Mouse (Mus musculus) MEL-GATA-1-ER (cell line): ENCODE data around the gene Meis2.

Source experiments
- DNase-seq: peaks from one replicate; pipeline ENCODE4 v3.0.0-alpha.2; 2012; ENCODE audit warnings: low read depth; ENCODE audit errors: extremely low read depth

Meis2 gene

DNA sequence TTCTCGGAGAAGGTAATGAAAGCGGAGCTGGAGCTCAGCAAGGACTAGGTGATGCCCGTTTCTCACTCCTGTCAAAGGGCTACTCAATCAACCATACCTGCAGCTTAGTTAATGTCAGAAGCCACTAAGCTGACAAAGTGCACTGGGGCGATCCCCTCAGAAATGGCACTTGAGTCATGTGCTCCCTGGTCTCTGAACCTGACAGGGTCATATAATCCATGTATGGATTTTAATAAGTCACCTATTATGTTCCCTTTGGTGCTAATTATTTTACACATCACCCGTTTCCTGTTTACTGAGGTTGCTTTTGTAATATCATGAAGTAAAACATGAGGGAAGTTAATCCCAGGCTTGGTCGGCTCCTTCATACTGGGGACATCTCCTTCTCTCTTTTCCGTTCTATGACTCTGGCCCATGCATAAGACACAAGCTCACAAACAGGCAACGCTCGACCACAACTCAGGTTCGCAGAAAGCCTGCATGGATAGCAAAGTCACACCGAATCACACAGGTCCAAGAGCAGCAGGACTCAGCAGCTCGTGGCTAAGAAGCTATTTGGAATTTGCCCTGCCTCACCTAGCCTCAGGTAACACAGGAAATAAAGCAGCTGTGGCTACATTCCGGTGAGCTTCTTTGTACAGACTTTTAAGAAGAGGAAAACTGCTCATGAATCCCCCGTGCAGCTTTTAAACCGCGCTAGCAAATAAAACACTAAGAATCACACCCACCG lies 153.6 kb downstream of the Meis2 start:
- no peak for DNase-seq

DNA sequence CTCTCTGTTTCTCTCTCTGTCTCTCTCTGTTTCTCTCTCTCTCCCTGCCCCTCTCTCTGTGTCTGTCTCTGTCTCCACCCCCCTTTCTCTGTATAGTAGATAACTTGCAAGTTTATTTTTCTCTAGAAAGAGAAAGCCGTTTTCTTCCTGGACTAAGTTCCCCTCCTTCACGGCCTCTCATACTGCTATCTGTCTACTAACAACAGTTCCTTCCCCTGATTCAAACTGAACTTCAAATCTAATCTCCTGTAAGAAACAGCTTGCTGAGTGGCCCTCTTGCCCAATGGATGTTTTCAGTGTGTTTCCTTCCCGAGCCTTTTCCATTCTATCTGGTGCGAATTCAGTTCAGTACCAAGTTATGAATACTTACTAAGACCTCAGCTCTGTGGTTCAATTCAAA lies 155.4 kb downstream of the Meis2 start:
- peak; percentile 44 for DNase-seq

DNA sequence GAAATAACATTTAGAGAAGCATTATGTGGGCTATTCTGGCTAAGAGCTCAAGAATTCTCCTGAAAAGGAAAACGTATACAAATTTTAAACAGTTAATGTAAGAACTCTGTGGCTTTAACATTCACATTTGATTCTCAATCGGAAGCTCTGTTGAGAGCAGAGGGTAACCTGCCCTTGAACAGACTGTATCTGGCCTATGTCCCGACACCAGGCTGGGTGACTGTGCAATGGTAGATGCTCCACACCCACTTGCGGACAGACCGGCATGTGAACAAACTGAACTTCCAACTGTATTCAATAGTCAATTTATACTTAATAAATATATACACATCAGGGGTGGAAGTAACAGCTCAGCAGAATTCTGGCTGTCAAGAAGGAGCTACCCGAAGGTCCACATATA lies 164.6 kb downstream of the Meis2 start:
- no peak for DNase-seq

DNA sequence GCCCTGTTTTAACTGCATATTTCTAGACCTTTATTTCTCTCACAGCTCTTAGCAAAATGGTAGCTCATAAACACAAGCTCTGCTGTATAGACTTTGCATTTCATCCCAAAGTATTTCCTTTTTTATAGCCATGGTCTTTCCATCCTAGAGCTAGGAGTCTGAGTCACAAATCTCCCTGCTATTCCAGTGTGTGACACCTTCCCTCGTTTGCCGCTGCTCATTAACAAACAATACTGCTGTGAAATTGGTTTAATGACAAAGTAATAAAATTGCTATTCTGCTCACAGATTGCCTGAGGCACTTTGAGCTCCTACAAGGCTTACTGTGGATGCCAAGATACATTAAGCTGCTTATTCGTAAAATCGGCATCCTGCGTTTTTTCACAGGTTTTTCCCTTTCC lies 168.1 kb downstream of the Meis2 start:
- no peak for DNase-seq

DNA sequence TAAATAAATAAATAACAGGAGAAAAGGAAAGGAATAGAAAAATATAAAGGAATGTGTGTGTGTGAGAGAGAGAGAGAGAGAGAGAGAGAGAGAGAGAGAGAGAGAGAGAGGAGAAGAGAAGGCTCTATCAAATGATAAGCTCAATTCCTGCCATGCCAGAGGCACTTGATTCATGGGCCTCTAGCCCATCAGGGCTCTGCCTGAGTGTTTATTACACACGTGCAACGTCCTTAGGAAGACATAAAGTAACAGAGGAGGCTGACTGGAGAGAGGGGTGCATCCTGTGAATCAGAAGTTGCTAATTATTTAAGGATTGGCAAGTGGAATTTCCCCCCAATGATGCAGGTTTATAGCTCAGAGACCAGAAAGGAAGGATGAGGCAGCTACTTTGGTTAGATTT lies 168.6 kb downstream of the Meis2 start:
- DNase-seq, result no peak

DNA sequence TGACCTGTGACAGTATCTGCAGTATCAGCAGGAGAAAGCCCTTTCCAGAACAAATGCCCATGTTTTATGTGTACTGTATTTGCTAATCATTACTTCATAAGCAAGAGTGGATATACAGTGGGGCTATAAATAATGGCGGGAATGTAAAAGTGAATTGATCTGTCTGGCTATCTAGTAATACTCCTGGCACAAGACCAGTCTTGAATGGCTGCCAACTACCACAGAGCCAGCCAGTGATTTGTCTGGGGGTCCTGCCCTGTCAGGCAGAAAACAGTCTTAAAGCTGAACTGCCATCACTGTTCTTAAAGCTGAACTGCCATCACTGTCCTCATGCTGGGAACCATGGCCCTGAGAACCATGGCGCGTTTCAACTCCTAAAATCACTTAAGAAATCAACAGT lies 169.9 kb downstream of the Meis2 start:
- no peak for DNase-seq

DNA sequence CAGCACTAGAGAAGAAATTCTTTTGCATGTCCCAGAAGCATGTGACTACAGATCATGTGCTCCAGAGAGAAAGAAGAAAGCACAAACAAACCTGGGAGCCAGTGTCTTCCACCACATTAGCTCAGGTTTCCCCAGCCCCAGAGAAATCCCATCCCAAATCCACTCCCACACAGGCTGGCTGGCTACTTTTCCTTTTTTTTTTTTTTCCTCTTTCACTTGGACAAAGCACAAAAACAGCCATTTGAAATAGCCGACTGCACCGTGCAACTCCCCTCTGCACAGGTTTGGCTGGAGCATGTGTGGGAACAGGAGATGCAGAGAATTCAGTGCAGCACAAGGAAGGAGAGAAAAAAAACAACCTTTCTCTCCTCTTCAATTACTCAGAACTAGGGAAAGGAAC lies 170.4 kb downstream of the Meis2 start:
- no peak for DNase-seq

DNA sequence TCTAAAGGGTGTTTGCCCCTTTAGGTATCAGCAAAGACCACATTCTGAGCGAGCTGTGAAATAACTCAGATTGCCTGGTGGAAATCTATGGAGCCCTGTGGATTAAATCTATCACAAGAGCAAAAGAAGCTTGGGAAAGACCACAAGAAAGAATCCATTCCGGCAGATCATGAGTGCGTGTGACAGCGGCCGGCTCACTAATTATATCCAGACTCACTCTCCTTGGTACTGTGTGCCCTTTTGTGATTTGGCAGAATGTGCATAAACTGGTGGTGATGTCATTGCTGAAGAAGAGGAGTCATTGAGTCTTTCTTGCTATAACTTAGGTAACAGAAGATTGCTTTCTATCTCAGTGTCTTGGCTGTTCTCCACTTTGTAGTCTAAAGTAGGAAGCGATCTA lies 172.5 kb downstream of the Meis2 start:
- no peak for DNase-seq

DNA sequence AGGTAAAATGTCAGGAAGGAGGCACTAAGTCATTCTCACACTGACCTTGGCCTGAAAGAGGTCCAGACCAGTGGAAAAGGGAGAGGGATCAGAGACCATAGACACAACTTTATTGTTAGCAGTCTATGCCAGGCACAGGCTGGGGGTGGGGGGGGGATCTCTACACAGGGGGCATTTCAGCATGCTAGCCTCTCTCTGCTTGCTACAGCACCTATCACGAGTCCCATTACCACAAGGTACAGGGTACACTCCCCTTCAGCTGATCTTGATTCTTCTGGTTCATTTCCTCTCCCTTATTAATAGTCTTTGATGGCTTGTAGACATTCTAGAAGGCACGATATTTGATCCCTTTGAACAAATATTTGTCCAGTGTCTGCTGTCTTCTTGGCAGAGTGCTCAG lies 174.9 kb downstream of the Meis2 start:
- DNase-seq, result no peak

DNA sequence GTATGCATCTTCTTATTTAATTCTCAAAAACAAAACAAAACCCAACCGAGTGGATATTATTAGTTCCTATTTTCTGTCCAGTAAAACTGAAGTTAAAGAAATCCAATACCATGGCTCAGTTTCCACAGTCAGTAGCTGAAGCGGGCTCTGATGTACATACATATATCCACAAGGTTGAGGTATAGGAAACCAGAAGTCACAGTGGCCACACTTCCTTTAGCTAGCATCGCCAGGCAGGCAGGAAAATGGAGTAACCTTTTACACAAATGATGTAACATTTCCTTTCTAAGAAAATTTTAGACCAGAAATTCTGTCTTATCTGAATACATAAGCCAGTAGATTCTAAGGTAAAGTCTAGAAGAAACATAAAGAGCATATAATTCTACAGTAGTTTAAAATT lies 175.6 kb downstream of the Meis2 start:
- no peak for DNase-seq

DNA sequence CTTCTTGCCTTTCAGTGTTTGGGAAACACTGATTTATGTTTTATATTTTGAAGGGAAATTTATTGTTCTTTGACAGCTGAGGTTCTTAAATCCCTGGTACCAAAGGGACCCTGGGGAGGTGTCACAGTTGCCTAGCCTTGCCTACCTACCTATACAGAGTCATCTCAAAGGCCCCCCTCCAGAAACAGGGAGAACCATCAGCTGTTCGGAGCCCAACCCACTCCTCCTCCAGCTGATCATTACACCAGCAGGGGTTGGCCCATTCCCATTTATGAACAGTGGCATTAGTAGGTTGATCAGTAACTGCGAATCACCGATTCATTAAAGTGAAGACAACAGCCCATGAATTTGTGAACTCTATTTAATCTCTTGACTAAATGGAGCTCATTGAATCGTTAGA lies 176.4 kb downstream of the Meis2 start:
- no peak for DNase-seq

DNA sequence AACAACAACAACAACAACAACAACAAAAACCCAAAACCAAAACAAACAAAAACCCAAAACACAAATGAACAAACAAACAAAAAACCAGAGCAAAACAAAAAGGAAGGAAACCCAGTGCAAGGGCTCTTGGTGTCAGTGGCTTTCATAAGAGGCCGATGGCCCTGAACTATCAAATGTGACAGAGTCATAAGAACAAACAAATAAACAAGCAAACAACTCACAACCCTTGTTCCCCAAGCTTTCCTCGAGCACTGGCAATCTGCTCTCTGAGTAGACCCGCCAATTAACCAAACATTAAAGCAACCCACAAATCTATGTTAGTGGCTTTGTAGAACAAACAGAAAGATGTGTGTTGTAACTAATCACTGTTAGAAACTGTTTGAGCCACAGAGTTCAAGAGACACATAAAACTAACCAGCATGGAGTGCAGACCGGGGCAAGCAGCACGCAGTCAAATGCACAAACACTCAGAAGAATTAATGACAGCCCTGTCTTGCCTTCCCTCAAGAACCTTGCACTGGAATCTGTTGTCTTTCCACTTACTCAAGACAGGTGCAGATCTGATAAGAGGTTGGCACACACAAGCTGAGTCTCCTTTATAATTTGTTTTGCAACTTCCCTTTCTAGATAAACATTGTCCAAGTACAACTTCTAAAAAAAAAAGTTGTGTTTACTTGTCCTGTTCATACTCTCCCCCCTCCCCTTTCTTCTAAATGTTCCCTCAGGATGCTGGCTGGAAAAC lies 177.1 kb downstream of the Meis2 start:
- DNase-seq, result no peak

DNA sequence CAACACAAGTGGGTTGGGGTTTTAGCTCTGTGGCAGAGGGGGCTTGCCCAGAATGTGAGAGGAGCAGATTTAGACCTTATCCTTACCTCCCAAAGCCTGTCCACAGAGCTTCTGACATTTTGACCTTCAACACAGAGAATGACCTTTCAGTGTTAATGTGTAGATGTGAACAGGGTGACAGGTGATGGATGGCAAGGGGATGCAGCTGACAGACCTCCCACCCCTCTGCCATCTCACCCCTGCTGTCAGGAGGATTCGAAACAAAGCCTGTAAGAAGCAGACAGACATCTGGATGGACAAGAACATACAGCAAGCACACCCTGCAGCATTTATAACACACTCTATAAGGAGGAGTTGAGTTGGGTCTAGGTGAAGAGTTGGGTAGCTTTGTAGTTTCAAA lies 178.0 kb downstream of the Meis2 start:
- no peak for DNase-seq

DNA sequence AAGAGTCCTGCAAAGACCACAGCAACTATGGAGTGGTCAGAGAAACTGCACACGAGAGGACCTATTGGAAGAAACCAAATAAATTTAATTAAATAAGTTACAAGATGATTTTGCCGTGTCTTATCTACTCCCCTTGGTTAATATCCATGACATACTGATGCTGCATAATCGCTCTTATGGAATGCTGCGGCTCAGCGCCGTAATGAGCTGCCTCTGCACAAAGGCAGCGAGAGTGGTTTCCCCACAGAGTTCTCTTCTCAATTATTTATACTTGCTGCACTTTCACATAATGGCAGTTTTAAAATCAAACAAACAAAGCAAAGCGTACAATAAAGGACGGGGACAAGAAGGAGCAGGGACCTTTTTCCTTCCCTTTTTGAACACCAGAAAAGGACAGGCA lies 181.5 kb downstream of the Meis2 start:
- DNase-seq, result no peak

DNA sequence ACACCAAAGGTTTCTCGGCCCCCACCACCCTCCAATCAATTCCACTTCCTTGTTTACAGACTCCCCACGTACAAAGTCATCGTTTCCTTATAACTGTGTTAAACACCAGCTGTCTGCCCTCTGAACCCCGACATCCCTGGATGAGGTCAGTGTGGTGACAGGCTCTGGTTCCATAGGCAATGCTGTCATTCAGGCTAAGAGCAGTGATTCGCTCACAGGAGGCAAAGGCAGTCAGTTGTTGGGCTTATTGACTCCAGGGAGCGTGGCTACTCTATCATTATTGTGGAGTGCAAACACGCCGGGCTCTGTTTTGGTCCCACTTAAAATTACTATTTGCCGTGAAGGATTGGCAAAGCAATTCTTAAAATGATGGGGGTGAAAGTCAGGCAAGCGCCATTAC lies 182.1 kb downstream of the Meis2 start:
- no peak for DNase-seq

DNA sequence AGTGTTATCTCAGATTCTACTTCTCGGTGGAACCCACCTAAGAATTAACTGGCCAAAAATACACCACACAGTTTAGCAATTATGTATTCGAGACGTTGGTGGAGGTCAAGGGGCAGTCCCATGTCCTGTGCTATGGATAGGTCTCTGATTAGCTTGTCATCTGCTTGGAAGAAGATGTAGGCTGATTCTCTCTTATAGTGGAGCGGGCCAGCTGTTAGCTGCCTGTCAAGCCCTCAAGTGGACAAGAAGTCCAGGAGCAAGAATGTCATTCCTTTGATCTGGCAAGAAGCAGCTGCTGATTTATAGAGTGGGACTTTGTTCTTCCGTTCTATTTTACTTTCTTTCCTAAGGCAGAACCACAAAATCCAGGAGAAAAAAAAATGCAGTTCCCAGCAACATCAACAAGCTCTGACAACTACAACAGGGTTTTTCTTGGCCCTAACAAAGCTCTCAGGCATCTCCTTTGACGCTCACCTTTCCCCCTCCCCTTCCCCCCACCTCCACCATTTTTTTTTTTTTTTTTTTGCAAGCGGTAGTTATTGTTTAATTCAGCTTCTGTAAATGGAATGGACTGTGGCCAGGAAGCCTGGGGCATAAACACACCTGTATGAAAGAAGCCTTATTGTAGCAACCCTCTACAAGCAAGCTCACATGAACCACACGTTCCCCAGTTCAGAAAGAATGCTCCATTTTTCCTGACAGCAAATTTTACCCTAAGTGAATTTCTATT lies 189.7 kb downstream of the Meis2 start:
- no peak for DNase-seq

DNA sequence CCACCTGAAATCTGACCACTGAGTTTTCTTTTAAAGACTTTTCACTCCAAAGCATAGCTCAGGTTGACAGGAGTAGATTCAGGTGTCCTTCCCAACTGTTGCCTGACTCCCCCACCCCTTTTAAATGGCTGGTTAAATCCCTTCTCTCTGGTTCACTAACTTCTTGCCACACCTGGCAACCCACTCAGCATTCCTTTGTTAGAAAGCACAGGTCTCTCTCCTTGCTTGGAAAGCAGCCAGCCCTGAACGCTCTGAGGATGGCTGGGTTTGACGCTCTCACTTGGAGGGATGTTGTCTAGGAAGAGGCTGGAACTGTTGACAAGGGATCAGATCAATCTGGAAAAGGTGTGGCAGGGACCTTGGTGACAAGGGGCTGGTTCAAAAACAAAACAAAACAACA lies 192.8 kb downstream of the Meis2 start:
- no peak for DNase-seq

DNA sequence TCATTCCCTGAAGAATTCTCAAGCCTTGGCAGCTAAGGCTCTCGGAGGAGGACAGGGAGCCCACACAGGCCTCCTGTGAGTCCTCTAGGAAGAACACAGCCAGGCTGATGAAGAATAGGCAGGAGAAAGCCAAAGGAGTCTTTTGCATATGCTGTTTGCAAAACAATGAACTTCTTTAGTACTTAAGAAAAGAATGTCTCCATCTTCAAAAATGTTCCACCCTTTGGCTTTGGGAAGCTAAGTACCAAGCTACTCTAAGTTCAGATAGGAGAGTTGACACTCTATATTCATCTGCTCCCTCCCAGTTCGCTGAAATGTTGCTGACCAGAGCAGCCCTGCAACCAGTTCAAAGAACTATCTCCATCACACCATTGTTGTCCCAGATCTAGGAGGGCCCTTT lies 195.7 kb downstream of the Meis2 start:
- no peak for DNase-seq

DNA sequence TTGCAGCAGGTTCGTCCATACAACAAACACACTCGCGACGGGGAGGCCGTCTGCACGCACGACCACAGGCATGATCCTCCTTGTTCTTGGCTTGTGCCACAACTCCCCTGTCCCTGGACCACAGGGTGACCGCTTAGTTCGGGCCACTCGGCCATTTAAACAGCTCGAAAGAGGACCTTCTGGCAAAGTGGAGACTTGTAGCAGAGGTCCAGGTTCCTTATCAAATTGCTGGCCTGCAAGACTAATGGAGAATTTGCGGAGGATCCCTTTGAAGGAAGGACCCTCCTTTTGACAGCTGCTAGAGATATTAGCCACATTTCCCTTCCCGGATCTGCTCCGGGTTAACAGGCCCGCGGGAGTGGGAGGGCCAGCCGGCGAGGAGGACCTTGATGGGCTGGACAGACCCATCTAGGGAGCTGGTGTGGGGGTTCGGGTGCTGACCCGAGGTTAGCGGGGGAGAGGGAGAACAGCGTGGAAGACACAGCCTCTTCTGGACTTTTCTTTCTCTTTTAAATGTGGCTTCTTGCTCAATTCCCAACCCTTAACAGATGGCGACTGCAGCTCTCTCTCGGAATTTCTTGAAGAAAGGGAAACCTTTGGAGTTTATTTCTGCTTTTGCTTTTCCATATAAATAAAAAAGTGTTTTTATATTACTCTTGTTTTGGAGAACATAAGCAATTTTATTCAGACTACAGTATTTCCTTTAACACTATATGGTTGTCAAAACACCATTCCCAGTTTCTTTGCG lies 204.9 kb downstream of the Meis2 start:
- DNase-seq, result no peak

DNA sequence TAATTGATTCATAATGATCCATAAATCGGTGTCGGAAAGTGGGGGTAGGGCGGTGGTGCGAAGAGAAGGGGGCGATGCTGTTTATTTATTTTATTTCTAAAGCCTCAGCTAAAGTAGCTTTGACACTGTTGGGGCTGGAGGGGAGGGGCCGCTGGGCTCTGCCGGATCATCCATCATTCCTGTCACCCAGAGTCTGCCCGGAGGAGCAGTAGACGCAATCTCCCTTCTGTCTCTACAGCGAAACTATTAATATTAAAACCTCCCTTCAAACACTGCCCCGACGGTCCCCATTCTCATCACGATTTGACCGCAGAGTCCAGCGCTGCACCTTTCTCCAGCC lies 205.5 kb downstream of the Meis2 start:
- DNase-seq, result no peak

DNA sequence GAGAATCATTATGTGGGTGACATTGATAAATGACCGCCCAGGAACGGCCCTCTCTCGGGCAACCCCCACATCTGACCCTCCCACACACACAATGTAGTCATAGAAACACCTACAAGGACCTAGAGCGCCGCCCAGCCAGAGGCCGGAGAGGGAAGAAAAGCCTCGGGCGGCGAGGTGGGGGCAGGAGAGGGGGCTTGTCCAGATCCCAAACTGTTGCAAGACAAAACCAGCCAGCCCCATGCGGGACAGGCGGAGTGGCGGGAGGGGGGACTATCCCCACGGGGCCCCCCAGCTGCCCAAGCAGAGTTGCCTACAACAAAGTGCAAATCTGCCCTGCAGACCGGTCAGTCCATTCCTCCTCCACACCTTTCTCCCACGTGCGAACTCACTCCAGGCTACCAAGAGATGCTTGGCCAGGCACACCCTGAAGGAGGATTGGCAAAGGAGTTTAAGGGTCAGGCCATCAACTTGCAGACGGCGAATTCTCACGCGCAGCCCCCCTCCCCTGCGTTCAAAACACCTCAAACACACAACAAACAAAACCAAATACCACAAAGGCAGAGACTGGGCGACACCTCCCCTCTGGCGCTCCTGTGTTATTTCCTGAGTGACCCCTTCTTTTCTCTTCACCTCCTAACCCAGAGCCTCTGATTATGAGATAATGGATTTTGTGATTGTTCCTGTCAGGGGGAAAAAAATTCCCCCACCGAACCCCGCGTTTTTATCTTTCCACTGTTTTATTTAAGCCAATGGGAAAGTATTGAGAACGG lies 206.1 kb downstream of the Meis2 start:
- DNase-seq, result no peak
